Mouse (Mus musculus): Measurements from ENCODE around the gene Dnah1.
A peak's percentile ranks its signal among the peaks of the same experiment; 100 is the strongest.

Dnah1 gene

DNA sequence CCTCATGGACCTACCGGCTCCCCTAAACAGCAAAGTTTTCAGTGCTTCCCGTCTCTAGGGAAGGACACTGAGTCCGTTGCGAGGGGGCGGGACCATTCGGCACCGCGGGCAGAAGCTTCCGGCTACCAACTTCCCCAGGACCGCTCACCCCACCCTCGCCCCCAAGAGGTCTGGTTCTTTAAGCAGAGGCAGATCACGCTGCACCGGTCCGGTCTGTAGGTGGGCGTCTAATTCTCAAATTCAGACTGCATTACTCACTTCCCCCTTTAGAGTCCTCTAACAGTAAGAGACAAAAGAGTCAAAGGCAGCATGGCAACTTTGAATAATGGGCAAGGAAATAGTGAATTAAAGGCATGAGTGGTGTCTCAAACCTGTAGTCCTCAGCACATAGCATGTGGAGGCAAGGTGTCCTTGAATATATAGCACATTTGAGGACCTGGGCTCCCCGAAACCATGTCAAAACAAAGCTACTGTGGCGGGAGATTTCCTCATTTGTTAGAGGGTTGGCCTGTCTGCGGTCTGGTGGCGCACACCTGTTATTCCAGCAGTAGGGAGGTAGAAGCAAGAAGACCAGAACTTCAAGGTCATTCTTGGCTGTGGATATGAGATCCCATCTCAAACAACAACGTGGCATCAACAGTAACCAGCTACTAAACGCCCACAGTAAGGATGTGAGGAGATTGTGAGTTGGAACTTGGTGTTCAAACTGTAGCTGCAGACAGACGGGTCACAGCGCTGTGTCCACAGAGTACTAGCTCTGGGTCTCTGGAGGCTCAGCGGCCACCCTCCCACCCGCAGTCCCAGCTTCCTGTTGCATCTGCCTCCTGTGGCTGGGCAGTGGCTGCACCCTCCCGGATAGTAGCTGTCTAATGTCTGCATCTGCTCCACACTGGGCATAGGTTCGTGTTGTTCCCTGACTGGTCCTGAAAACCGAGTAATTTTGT is at the start of gene Dnah1:
TSS of gene Dnah1 (minus strand) at position 48 of the 944 bp plus-strand sequence.
- peak; percentile 77 to 79 for DNase-seq

DNA sequence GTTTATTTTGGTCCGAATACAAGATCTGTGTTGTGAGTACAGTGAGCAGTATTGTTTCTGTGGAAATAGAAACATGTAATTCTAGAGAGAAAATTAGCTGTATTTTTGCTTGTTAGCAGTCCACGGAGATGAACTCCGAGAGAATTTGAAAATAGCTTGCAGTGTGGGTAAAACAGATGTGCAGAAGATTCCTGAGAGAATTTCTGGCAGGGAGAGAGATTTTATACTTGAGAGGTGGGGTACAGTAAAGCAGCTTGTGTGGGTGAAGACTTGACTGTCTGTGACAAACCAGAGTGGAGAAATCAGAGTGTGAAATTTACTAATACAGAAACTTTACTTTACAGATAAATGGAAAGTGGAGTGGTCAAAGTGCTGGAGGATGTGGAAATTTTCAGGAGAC is 45.7 kb upstream of the Dnah1 start:
- no peak for DNase-seq

GRCm38 (mm10) chr14:31367951-31368350 is 44.3 kb upstream of the Dnah1 start:
- DNase-seq = no peak

GRCm38 (mm10) chr14:31365350-31365749 is 41.7 kb upstream of the Dnah1 start:
- peak; percentile 88 to 90 for DNase-seq

- no peak for DNase-seq
These were observed 40.9 kb upstream of the Dnah1 start for GRCm38 (mm10) chr14:31364589-31364988.

DNA sequence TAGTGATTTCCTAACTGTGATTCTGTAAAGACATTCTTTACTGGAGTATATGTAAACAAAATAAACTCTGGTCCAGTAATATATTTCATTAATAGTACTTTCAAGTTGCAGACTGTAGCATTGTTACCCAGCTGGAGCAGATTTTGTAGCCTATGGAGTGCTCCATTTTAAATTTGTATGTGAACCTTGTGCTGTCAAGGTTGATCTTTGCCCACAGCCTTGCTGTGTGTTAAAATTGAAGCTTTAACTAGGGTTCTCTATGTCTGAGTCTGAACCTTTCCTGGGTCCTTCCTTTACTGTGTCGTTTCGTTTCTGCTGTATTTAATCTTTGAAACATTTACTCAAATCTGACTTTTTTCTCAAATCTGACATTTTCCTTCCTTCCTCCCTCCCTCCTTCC is 38.5 kb upstream of the Dnah1 start:
- DNase-seq = no peak

DNA sequence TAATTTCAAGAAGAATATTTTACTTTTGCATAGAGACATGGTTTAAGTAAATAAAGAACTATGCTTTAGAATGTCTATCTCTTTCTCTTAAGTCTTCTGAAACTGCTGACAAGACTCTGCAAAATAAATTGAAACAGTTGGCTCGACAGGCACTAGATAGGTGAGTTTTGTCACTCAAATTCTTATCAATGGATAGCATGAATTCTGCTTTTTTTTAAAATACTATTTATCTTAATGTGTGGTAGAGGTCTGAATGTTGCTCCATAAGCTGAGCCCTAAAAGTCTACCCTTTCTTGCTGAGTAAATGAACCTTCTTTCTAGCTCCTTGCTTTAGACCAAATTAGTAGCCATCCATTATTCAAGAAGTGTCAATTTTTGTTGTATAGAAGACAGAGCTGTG is 21.7 kb upstream of the Dnah1 start:
- no peak for DNase-seq

DNA sequence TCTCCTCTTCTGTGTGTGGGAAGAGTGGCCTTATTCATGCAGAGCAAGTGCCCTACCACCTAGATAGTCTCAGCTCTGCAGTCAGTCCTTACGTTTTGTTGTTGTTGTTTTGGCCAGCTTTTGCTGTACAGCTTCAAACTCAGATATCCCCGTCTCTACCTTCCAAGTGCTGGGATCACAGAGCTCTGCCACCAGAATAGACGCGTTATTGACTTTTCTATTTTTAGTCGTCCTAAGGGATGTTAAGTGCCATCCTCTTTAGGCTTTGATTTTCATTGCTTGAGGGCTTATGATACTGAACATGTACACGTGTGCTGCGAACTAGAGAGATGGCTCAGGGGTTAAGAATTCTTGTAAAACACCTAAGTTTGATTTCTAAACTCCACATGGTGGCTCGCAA is 19.5 kb upstream of the Dnah1 start:
- no peak for DNase-seq

DNA sequence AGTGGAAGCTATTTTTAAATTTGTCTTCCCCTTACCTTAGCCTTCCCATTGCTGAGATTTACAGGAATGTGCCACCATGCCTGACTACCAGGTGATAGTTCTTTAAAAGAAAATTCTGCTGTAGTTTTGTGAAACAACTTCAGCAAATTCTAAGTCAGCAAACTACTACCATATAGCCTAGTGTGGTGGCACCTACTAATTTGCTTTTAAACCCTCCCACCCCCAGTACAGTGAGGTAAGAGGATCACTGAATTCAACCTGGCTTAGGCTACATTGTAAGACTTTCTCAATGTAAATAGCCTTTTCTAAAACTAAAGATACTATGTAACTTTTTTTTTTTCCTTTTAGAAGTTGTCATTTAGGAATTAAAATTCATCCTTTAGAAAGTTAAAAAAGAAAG is 14.3 kb upstream of the Dnah1 start:
- DNase-seq = no peak

DNA sequence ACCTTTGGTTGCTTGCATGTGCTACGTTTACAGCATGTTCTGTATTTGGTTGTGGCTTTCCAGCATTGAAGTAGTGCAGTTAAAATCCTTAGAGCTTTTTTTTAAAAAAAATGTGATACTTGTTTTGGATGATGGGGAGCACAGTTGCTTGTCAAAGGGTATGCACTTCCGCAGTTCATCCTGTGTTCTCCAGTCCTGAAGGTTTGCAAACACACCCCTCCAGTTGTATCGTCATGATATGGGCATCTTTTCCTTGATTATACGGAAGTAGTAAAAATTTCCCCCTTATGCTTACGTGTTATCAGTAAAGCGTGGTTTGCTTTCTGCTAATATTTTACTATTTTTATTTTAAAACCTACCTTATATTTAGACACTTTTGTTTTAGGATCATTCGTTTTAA is 13.7 kb upstream of the Dnah1 start:
- DNase-seq = peak; percentile 31 to 34

DNA sequence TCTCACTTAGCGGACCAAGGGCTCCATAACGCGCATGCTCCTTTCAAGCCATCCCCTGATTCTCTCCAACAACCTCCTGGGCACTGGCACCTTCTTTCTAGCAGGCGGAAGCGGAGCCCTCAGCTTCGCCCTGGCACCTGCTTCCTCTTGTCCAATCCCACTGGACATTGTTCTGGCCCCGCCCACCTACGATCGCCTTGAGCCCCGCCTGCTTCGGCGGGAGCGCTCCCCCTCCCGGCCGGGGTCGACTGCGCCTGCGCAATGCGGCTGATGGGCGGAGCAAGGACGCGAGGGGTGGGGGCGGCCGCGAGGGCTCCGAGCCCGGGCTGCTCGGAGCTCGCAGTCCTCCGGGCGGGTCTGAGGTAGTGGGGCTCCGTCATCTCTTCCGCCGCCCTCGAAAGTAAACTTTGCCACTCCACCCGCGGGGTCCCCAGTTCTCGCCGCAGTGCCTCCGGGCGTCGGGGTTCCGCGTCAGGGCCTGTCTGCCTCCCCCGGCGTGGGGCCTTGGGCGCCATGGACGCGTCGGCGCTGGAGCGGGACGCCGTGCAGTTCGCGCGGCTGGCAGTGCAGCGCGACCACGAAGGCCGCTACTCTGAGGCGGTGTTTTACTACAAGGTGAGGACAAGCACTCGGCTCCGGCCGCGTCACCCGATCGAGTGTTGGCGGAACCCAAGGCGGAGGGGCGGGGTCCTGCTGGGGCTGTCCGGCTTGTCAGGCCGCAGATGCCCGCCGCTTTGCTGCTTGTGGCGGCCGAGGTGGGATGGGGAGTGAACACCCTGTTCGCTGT is 12.9 kb upstream of the Dnah1 start, which contains the start of gene Capn7:
TSS of gene Capn7 (plus strand) at position 270 of the 787 bp plus-strand sequence.
- DNase-seq = peak; percentile 99

DNA sequence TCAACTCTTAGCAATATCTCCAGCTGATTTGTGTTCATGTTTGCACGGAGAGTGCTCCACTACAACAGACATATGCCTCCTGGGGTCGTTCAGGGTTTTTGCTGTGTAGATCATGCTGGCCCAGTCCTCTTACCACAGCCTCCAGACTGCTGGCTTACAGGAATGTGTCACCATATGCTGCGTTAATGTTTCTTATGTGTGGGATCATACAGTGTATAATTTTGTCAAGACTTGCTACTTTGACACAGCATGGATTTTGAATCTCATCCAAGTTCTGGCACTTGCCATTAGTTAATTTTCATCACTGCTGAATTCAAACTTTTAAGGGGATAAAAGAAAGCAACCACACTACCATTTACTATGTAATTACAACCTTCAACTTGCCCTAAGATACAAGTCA is 12.1 kb upstream of the Dnah1 start:
- no peak for DNase-seq

DNA sequence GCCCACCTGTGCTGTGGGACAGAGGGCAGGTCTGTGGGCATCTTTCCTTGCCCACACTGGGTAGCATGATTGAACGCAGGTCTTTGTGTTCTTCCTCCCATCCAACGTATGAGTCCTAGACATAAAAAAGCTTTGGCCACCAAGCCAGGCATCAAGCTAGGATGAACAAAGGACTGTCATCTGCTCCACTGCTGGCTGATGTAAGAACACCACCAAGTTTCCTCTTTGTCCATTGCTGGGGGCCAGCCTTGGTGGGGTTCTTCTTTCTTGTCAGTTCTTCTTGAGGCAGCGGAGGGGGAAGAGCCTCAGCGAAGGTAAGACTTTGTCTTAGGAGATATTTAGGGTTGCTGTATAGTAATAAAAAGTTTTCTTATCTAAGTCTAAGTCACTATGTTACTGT is 7.3 kb upstream of the Dnah1 start:
- DNase-seq = no peak

- DNase-seq = no peak
These were observed 6.0 kb upstream of the Dnah1 start for GRCm38 (mm10) chr14:31329741-31330140.

DNA sequence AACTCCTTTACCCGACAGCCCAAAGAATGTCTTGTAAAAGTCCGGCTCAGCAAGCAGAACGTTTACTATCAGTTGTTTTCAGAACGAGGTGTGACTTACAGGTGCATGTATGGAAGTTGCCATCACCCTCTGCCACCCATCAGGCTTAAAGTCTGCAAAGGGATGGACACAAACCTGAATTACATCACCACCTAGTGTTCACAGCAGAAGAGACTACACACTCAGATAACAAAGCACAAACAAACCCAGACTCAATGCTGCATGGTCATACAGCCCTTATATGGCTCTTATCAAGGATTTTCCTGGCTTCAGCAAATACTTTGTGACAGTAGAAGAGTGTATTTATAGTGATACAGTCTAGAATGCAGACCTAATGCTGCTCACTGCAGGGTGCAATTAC is 4.0 kb upstream of the Dnah1 start:
- no peak for DNase-seq

GRCm38 (mm10) chr14:31327196-31327595 is 3.5 kb upstream of the Dnah1 start:
- no peak for DNase-seq

DNA sequence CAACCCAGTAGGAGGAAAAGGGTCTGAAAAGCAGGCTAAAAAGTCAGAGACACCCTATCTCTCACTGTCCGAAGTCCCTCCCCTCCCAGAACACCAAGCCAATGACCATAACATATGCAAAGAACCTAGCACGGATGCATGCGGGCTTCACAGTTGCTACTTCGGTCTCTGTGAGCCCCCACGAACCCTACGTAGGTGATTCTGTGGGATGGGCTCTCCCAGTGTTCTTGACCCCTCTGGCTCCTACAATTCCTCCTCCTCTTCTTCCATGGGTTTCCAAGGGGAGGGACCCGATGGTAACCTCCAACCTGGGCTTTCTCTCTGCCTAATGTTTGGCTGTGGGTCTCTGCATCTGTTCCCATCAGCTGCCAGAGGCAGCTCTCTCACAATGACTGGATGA is 3.1 kb upstream of the Dnah1 start:
- no peak for DNase-seq

DNA sequence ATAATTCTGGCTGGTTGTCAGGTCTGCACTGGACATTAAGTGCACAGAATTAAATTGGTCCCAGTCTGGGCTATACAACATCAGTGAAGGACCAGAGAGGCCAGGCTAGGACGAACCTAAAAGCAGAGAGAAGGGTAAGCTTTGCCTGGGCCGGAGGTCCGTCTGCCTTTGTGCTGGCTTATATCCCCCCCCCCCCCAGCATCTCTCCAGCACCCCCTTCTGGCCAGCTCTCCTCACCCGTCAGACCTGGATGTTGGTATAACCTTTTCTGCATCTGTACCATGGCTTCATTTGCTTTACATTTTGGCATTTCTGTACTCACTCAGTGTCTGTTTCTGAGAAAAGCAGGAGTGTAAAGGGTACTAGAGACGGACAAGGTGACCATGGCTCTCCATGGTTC is 1.9 kb upstream of the Dnah1 start:
- DNase-seq = peak in 1 of 2 experiments; percentile 33

DNA sequence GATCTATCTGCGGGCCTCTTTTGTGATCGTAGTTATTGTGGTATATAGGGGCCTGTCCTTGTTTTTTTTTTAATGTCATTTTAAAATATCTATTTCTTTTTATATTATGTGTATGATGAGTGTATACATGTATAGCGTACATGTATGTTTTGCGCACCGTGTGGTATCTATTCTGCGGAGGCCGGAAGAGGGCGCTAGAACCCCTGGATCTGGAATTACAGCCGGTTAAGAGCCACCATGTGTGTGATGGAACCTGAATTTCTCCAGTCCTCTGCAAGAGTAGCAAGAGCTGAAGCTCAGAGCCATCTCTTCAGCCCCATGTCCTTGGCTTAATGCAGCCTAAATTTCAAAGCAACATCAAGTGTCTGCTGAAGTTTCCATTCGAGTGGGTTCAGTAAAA is 1.2 kb upstream of the Dnah1 start:
- DNase-seq = peak; percentile 35 to 48

DNA sequence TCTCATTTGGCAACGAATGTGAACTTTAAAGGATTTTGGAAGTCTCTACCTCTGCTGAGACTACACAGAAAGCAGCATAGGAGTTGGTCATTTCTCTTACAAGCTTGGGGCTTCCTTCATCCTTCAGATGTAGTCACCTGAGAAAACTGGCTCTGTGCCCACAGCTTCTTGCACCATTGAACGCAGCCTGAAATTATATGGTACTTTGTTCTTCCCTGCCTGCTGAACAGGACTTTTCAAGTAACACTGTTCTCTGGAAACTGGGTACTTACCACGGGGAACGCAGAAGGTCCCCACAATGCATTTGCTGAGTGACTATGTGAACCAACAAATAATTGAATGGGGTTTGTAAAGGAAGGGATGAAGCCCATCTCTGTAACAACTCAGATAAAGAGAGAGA is 507 bp downstream of the Dnah1 start:
- DNase-seq = no peak

DNA sequence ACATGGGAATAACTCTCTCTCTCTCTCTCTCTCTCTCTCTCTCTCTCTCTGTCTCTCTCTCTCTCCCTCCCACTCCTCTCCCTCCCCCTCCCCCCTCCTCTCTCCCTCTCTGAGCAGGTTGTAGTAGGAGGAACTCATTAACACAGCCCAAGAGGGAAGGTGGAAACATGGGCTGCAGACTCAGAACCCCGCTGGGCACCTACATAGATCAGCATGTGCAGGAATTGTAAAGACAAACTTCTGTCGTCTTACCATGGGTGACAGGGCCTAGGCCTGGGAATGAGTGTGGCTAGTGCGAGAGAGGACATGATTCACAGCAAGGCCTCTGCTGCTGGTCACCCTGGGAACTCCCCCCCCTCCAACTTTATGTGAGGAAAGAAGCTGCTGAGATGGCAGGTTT is 1.5 kb downstream of the Dnah1 start:
- DNase-seq = no peak

DNA sequence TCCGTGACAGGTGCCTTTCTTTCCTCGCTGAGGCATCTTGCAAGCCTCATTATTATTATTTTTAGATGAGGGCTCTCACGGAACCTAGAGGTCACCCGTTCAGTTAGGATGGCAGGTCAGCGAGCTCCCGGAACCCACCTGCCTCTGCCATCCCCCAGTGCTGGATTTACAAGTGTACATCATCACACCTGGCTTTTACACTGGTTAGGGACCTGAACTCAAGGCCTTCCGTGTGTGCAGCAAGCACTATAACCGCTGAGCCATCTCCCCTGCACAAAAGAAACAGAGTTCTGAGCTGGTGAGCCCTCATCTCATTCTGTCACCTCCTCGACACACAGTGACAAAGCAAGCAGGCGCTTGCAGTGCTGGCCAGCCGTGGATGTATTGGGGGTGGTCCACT is 2.5 kb downstream of the Dnah1 start:
- DNase-seq = no peak

DNA sequence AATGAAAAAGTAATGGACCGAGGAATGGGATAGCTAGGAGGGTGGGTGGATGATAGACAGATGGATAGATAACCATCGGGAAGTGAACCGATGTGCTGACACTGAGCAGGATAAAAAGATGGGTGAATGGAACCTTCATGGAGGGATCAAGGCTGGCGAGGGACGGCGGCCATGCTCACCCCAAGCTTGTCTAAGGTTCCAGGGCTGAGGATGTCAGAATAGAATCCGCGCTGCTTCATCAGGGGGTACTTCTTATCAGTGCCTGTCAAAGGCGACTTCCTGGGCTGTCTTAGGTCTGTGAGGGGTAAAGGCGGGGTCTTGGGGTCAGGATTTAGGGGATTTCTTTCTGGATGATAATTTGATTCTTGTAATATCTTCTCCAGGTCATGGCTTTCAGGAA is 4.2 kb downstream of the Dnah1 start:
- no peak for DNase-seq

- no peak for DNase-seq
These were observed 5.9 kb downstream of the Dnah1 start for GRCm38 (mm10) chr14:31317754-31318153.

All from B cell, adult 2 months (primary cell).